Mouse (Mus musculus): ENCODE data around the gene Kcnk13.

Gene Kcnk13

GRCm38 (mm10) chr12:100107436-100107835 is 143.1 kb downstream of the Kcnk13 start:
- in situ Hi-C loops (cut with MboI; ENCODE audit: low pct_unique_long_range_greater_than_20kb in 1 of 2, low sequenced_read_pairs in 2 of 2, unreplicated experiment in 1 of 2) = loop anchor here (5.0 kb wide), 1 partner anchor 135 kb away; no protein-coding TSS in a partner anchor

- in situ Hi-C loops (cut with MboI; ENCODE audit: low pct_unique_long_range_greater_than_20kb in 1 of 2, low sequenced_read_pairs in 2 of 2, unreplicated experiment in 1 of 2) = loop anchor here (5.0 kb wide), 1 partner anchor 138 kb away; no protein-coding TSS in a partner anchor
Observed at GRCm38 (mm10) chr12:100109986-100110696, 145.8 kb downstream of the Kcnk13 start, which contains the start of gene Psmc1. Gene Psmc1 (plus strand): TSS chr12:100110154.
